Mouse (Mus musculus): Measurements from ENCODE around the gene Nav3.

- TF ChIP-seq CTCF (IDR thresholded peaks at IDR 0.05; ENCODE audit: low read depth): no peak
- TF ChIP-seq EP300 (IDR thresholded peaks at IDR 0.05; ENCODE audit: low read depth): no peak
Measured at GRCm38 (mm10) chr10:110120572-110120971, 335.4 kb downstream of the Nav3 start.
